Mouse (Mus musculus) thymus, adult 2 months (tissue): Measurements from ENCODE around the gene Dnah9.

Experiments used
- CTCF ChIP-seq: fragments of 200-500 bp; IDR thresholded peaks from 2 replicates; pipeline ENCODE4 v1.5.1; 2012; ENCODE audit warnings: mild to moderate bottlenecking, control low read depth, low read length, moderate library complexity, borderline replicate concordance; ENCODE audit not compliant: control insufficient read depth, poor library complexity, insufficient read depth; ENCODE audit errors: extremely low read depth
- POLR2A ChIP-seq: fragments of 200-500 bp; IDR thresholded peaks from 2 replicates; pipeline ENCODE4 v1.6.1; 2012; ENCODE audit warnings: mild to moderate bottlenecking, low read length, control low read depth, moderate library complexity; ENCODE audit not compliant: control insufficient read depth, poor library complexity, insufficient read depth; ENCODE audit errors: extremely low read depth

DNA sequence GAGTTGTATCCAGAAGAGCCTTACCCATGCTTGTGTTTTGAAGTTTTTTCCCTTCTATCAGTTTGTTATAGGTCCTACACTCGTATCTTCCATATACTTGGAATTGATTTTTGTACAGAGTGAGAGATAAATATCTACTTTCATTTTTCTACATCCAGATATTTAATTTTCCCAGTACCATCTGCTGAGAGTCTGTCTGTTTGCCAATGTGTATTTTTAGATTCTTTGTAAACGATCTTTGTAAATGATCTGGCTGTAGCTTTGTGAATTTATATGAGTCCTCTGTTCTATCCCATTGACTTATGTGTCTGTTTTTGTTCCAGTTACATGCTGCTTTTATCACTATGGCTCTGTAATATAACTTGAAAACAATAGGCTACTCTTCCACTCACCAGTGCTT lies 9.4 kb upstream of the Dnah9 start:
- TF ChIP-seq CTCF: no peak
- TF ChIP-seq POLR2A: no peak
